Mouse (Mus musculus) limb, embryonic 15.5 days (tissue): ENCODE data around the gene Rgs11. TPM values are rescaled to one million over a fixed set of nuclear protein-coding genes. Genes with fewer than 3 reads are reported as not detected.

Experiments
- ATAC-seq: fragments of 200-750 bp; cut with Nextera tagmentation; 2 replicates; pipeline ENCODE4 v1.8.0; 2017; ENCODE audit warnings: low read depth, moderate TSS enrichment; ENCODE audit not compliant: insufficient number of reproducible peaks, low FRiP score, low TSS enrichment
- H3K27ac ChIP-seq: fragments of 300-500 bp; sonication (generic); 2 replicates; pipeline ENCODE4 v1.5.1; 2015; ENCODE audit warnings: moderate library complexity, mild to moderate bottlenecking, inconsistent platforms
- H3K27me3 ChIP-seq: fragments of 300-500 bp; sonication (generic); 2 replicates; pipeline ENCODE4 v1.6.1; 2015; ENCODE audit warnings: inconsistent platforms
- H3K36me3 ChIP-seq: fragments of 300-500 bp; sonication (generic); 2 replicates; pipeline ENCODE4 v1.6.1; 2015; ENCODE audit warnings: inconsistent platforms
- H3K4me1 ChIP-seq: fragments of 300-500 bp; sonication (generic); 2 replicates; pipeline ENCODE4 v1.6.1; 2015; ENCODE audit warnings: inconsistent platforms
- H3K4me2 ChIP-seq: fragments of 300-500 bp; sonication (generic); 2 replicates; pipeline ENCODE4 v1.6.1; 2015; ENCODE audit warnings: mild to moderate bottlenecking, inconsistent platforms
- H3K4me3 ChIP-seq: fragments of 300-500 bp; sonication (generic); 2 replicates; pipeline ENCODE4 v1.5.1; 2015; ENCODE audit warnings: mild to moderate bottlenecking, inconsistent platforms
- H3K9ac ChIP-seq: fragments of 300-500 bp; sonication (generic); 2 replicates; pipeline ENCODE4 v1.6.1; 2015; ENCODE audit warnings: inconsistent platforms
- H3K9me3 ChIP-seq: fragments of 300-500 bp; sonication (generic); 2 replicates; pipeline ENCODE4 v1.6.1; 2016; ENCODE audit warnings: inconsistent platforms
- WGBS: fragments of 180-500 bp; shearing (Covaris S2); methylation state at CpG from one replicate; pipeline ENCODE4 v1.1.7; 2015; 5-methylcytosine and 5-hydroxymethylcytosine counted together
- polyA plus RNA-seq: library from polyadenylated mRNA; unstranded; fragments of >200 nt; fragmentation: Nextera tagmentation; extraction: Ambion mirVana; gene quantifications from 2 replicates; pipeline ENCODE4 v1.2.1, GENCODE M21; 2015

The Rgs11 gene
- polyA plus RNA-seq, 1 experiment from 2014 or later: 9.6 TPM

- Histone ChIP-seq H3K4me2 (peak within 1 kb of the TSS; percentile 54), H3K27ac (peak within 1 kb of the TSS; percentile 99), H3K4me3 (peak within 1 kb of the TSS; percentile 95), H3K36me3 (peaks cover 14% of the 10 kb centered on the region), H3K9ac (peak within 1 kb of the TSS; percentile 95), H3K27me3 (no peaks in the 10 kb centered on the region), H3K4me1 (peaks cover 9% of the 10 kb centered on the region), H3K9me3 (no peaks in the 10 kb centered on the region)
- under 1% methylated on average over 43 of the region's 43 CpGs for WGBS
- ATAC-seq: peak; percentile 91
Observed at GRCm38 (mm10) chr17:26252539-26253251, 49.9 kb downstream of the Rgs11 start, which contains the start of gene Luc7l. Gene Luc7l, plus strand, starts transcription at chr17:26252896.

GRCm38 (mm10) chr17:26253399-26253798 is 50.6 kb downstream of the Rgs11 start:
- Histone ChIP-seq H3K9ac (peak overlapping the region; percentile 95), H3K9me3 (no peaks in the 10 kb centered on the region), H3K27ac (peak overlapping the region; percentile 99), H3K27me3 (no peaks in the 10 kb centered on the region), H3K4me2 (peak overlapping the region; percentile 54), H3K4me3 (peak overlapping the region; percentile 95), H3K36me3 (peaks cover 19% of the 10 kb centered on the region), H3K4me1 (peaks cover 9% of the 10 kb centered on the region)
- WGBS: under 1% methylated on average over 24 of the region's 24 CpGs
- no peak for ATAC-seq

GRCm38 (mm10) chr17:26255313-26255712 is 52.6 kb downstream of the Rgs11 start:
- H3K36me3 ChIP-seq: peaks cover 35% of the 10 kb centered on the region

More at GRCm38 (mm10) chr17:26255313-26255712, 52.6 kb downstream of the Rgs11 start:
- no peak overlapping the region for H3K27ac ChIP-seq
- no peak overlapping the region for H3K9ac ChIP-seq
- no peaks in the 10 kb centered on the region for H3K9me3 ChIP-seq
- peaks cover 9% of the 10 kb centered on the region for H3K4me1 ChIP-seq
- WGBS: 91% methylated on average over 7 of the region's 7 CpGs
- no peak overlapping the region for H3K4me3 ChIP-seq
- no peaks in the 10 kb centered on the region for H3K27me3 ChIP-seq
- no peak overlapping the region for H3K4me2 ChIP-seq
- ATAC-seq: no peak

Other genes starting within 250 kb of the Rgs11 start
- gene Capn15, start 217.2 kb upstream of the Rgs11 start, polyA plus RNA-seq: 24.5 and 29.0 TPM in 2 replicates
- 13.1 and 16.8 TPM in 2 replicates for gene Rab11fip3, start 133.4 kb upstream of the Rgs11 start, polyA plus RNA-seq
- gene Decr2, start 112.6 kb upstream of the Rgs11 start, polyA plus RNA-seq: 39.8 and 40.9 TPM in 2 replicates
- 92.6 and 95.8 TPM in 2 replicates for gene Nme4, start 107.3 kb upstream of the Rgs11 start, polyA plus RNA-seq
- gene Tmem8, start 89.7 kb upstream of the Rgs11 start, polyA plus RNA-seq: 2.0 and 2.7 TPM in 2 replicates
- gene Mrpl28, start 79.5 kb upstream of the Rgs11 start, polyA plus RNA-seq: 178 and 185 TPM in 2 replicates
- gene Axin1, start 64.3 kb upstream of the Rgs11 start, polyA plus RNA-seq: 9.3 TPM in 2 replicates
- 0.40 TPM in 2 replicates for gene Pdia2, start 3.9 kb upstream of the Rgs11 start, polyA plus RNA-seq
- gene Arhgdig, start 4.8 kb downstream of the Rgs11 start, polyA plus RNA-seq: 6.5 and 7.7 TPM in 2 replicates
- 60.6 and 64.2 TPM in 2 replicates for gene Fam234a, start 41.3 kb downstream of the Rgs11 start, polyA plus RNA-seq
- gene Luc7l, start 49.9 kb downstream of the Rgs11 start, polyA plus RNA-seq: 96.4 and 102 TPM in 2 replicates
- gene Neurl1b, start 211.9 kb downstream of the Rgs11 start, polyA plus RNA-seq: 0.68 and 0.90 TPM in 2 replicates